Mouse (Mus musculus): ENCODE measurements around the gene Adcy1.

DNA sequence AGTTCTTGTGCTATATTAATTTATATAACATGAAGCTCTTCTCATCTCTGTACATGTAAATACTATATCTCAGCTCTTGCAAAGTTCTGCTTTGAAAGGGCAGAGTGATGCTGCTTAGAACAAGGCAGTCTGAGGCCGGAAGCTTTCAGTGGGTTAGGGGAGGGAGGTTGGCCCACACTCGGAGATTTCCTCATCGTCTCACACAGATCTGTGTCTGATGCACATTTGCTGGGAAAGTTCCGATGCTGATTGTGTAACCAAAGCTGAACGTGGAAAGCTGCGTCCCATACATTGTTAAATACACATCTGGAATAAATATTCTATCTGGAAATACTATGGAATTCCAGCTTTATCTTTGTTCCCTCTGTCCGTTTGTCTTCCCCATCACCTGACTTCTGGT is 138.9 kb downstream of the Adcy1 start:
- TF ChIP-seq CTCF (conservative IDR thresholded peaks at IDR 0.05; ENCODE audit: insufficient read depth, insufficient read length, low read depth, low read length) (no peak), POLR2A (IDR thresholded peaks at IDR 0.05; ENCODE audit: low read depth, low read length) (no peak)
